Mouse (Mus musculus): Measurements from ENCODE around the gene Sult1b1. TPM values are rescaled to one million over a fixed set of nuclear protein-coding genes. Genes with fewer than 3 reads are reported as not detected.

The Sult1b1 gene
- polyA plus RNA-seq, 3 experiments from 2014 or later: not detected

Other genes with a start within 250 kb of the Sult1b1 start
- not detected for gene Ugt2a3, start 201.0 kb downstream of the Sult1b1 start, polyA plus RNA-seq (2017; shearing (Covaris generic))
- gene Ugt2b38, start 114.0 kb downstream of the Sult1b1 start, polyA plus RNA-seq (2017; shearing (Covaris generic)): not detected
- not detected for gene Ugt2a2, start 55.9 kb downstream of the Sult1b1 start, polyA plus RNA-seq (2017; shearing (Covaris generic))
- gene Gm43638, start 51.4 kb downstream of the Sult1b1 start, polyA plus RNA-seq (2017; shearing (Covaris generic)): not detected
- not detected for gene Ugt2a1, start 47.3 kb downstream of the Sult1b1 start, polyA plus RNA-seq (2017; shearing (Covaris generic))
- gene Sult1d1, start 30.8 kb upstream of the Sult1b1 start, polyA plus RNA-seq (2017; shearing (Covaris generic)): under 1 TPM in 1 of 3 experiments, not detected in 2; 0.19 TPM
- not detected for gene Sult1e1, start 53.4 kb upstream of the Sult1b1 start, polyA plus RNA-seq (2017; shearing (Covaris generic))
- gene Csn1s1, start 128.0 kb upstream of the Sult1b1 start, polyA plus RNA-seq (2017; shearing (Covaris generic)): not detected
- gene Csn2, start 161.4 kb upstream of the Sult1b1 start, polyA plus RNA-seq (2017; shearing (Covaris generic)): not detected
- gene Csn1s2a, start 236.4 kb upstream of the Sult1b1 start, polyA plus RNA-seq (2017; shearing (Covaris generic)): not detected

Data from inflammation-experienced regulatory T-cells, adult 6 months (primary cell).